Mouse (Mus musculus) CH12F3 (cell line): ENCODE data around the gene Pak1.

ENCODE experiments used
- in situ Hi-C: fragments of 300-500 bp; cut with MboI; formaldehyde crosslinking; loops from 2 replicates; pipeline ENCODE4 v1.14.3; 2020; ENCODE audit warnings: low sequenced_read_pairs

The Pak1 gene

GRCm38 (mm10) chr7:97788190-97788668, at the start of gene Pak1:
Gene Pak1 (plus strand): TSS chr7:97788541.
- in situ Hi-C loops: no loop called here

GRCm38 (mm10) chr7:97740948-97741347, 47.4 kb upstream of the Pak1 start:
- in situ Hi-C loops: no loop called here

- in situ Hi-C loops: no loop called here
These were observed 46.5 kb upstream of the Pak1 start for GRCm38 (mm10) chr7:97741756-97742291.

GRCm38 (mm10) chr7:97745299-97745698, 43.0 kb upstream of the Pak1 start:
- in situ Hi-C loops: no loop called here

GRCm38 (mm10) chr7:97747176-97747707, 41.1 kb upstream of the Pak1 start:
- in situ Hi-C loops: no loop called here

GRCm38 (mm10) chr7:97747787-97748497, 40.4 kb upstream of the Pak1 start:
- in situ Hi-C loops: no loop called here

- in situ Hi-C loops: no loop called here
These were observed 39.7 kb upstream of the Pak1 start for GRCm38 (mm10) chr7:97748527-97749206.

- in situ Hi-C loops: loop anchor here (10.0 kb wide), 1 partner anchor 215 kb away; no protein-coding TSS in a partner anchor
These were observed 38.8 kb upstream of the Pak1 start for GRCm38 (mm10) chr7:97749207-97750190.

- in situ Hi-C loops: loop anchor here (10.0 kb wide), 1 partner anchor 208 kb away; no protein-coding TSS in a partner anchor
These were observed 31.1 kb upstream of the Pak1 start for GRCm38 (mm10) chr7:97756967-97757881.

GRCm38 (mm10) chr7:97764591-97764990, 23.8 kb upstream of the Pak1 start:
- in situ Hi-C loops: no loop called here

- in situ Hi-C loops: no loop called here
These were observed 23.0 kb upstream of the Pak1 start for GRCm38 (mm10) chr7:97765181-97765962.

GRCm38 (mm10) chr7:97765963-97766347, 22.4 kb upstream of the Pak1 start:
- in situ Hi-C loops: no loop called here

GRCm38 (mm10) chr7:97766406-97767166, 21.8 kb upstream of the Pak1 start:
- in situ Hi-C loops: no loop called here

GRCm38 (mm10) chr7:97767841-97768240, 20.5 kb upstream of the Pak1 start:
- in situ Hi-C loops: no loop called here

GRCm38 (mm10) chr7:97769020-97769419, 19.3 kb upstream of the Pak1 start:
- in situ Hi-C loops: no loop called here

GRCm38 (mm10) chr7:97770841-97771620, 17.3 kb upstream of the Pak1 start:
- in situ Hi-C loops: no loop called here

GRCm38 (mm10) chr7:97775380-97775779, 13.0 kb upstream of the Pak1 start:
- in situ Hi-C loops: no loop called here
